Mouse (Mus musculus): ENCODE results near the gene Rxfp2. TPM values are rescaled to one million over a fixed set of nuclear protein-coding genes. Genes with fewer than 3 reads are reported as not detected.

Gene Rxfp2
- polyA plus RNA-seq, 1 experiment from 2014 or later, result 0.53 TPM

GRCm38 (mm10) chr5:150049946-150050345 is 31.5 kb downstream of the Rxfp2 start:
- Histone ChIP-seq H3K9ac (no peak overlapping the region), H3K27me3 (no peaks in the 10 kb centered on the region), H3K4me3 (no peak overlapping the region), H3K4me2 (no peak overlapping the region), H3K9me3 (no peaks in the 10 kb centered on the region), H3K36me3 (no peaks in the 10 kb centered on the region), H3K27ac (no peak overlapping the region), H3K4me1 (replicated peaks) (no peaks in the 10 kb centered on the region)
- 58% methylated on average over 7 of the region's 7 CpGs for WGBS
- ATAC-seq (ENCODE audit: low FRiP score), result no peak

- H3K36me3 ChIP-seq, result no peaks in the 10 kb centered on the region
- no peak overlapping the region for H3K27ac ChIP-seq
- H3K9ac ChIP-seq, result no peak overlapping the region
- H3K4me1 ChIP-seq (replicated peaks), result no peaks in the 10 kb centered on the region; the same call in 1 of the 2 replicates
- WGBS, result 52% methylated on average over 5 of the region's 5 CpGs
- H3K4me2 ChIP-seq, result no peak overlapping the region
- ATAC-seq (ENCODE audit: low FRiP score), result no peak
- H3K4me3 ChIP-seq, result no peak overlapping the region
- H3K27me3 ChIP-seq, result no peaks in the 10 kb centered on the region
- H3K9me3 ChIP-seq, result no peaks in the 10 kb centered on the region
These were observed 33.4 kb downstream of the Rxfp2 start for GRCm38 (mm10) chr5:150051828-150052227.

- H3K27me3 ChIP-seq, result no peaks in the 10 kb centered on the region
- 85% methylated on average over 4 of the region's 4 CpGs for WGBS
- H3K36me3 ChIP-seq, result no peaks in the 10 kb centered on the region
- H3K9ac ChIP-seq, result no peak overlapping the region
- no peak overlapping the region for H3K4me3 ChIP-seq
- H3K27ac ChIP-seq, result no peak overlapping the region
- 0 out of 2 replicates have a peak, but pooled peaks cover under 1% of the 10 kb centered on the region for H3K9me3 ChIP-seq
- H3K4me2 ChIP-seq, result no peak overlapping the region
- ATAC-seq (ENCODE audit: low FRiP score), result no peak
- H3K4me1 ChIP-seq (replicated peaks), result no peaks in the 10 kb centered on the region; the same call in 1 of the 2 replicates
These were observed 34.8 kb downstream of the Rxfp2 start for GRCm38 (mm10) chr5:150053294-150053693.

- Histone ChIP-seq H3K4me3 (no peak overlapping the region), H3K4me1 (replicated peaks) (no peaks in the 10 kb centered on the region; the same call in 1 of the 2 replicates), H3K9me3 (peaks cover 5% of the 10 kb centered on the region; the same call in 1 of the 2 replicates), H3K9ac (no peak overlapping the region), H3K27ac (no peak overlapping the region), H3K27me3 (no peaks in the 10 kb centered on the region), H3K4me2 (no peak overlapping the region), H3K36me3 (no peaks in the 10 kb centered on the region)
- 92% methylated on average over 7 of the region's 7 CpGs for WGBS
- ATAC-seq (ENCODE audit: low FRiP score), result no peak
These were observed 35.5 kb downstream of the Rxfp2 start for GRCm38 (mm10) chr5:150053956-150054355.

GRCm38 (mm10) chr5:150055322-150055721 is 36.8 kb downstream of the Rxfp2 start:
- no peak overlapping the region for H3K9ac ChIP-seq
- H3K27me3 ChIP-seq, result no peaks in the 10 kb centered on the region
- no peak overlapping the region for H3K4me2 ChIP-seq
- no peaks in the 10 kb centered on the region; the same call in 1 of the 2 replicates for H3K4me1 ChIP-seq (replicated peaks)
- H3K9me3 ChIP-seq, result peaks cover 5% of the 10 kb centered on the region; the same call in 1 of the 2 replicates
- WGBS, result 100% methylated on average over 1 of the region's 1 CpGs
- H3K36me3 ChIP-seq, result no peaks in the 10 kb centered on the region
- ATAC-seq (ENCODE audit: low FRiP score), result no peak
- H3K27ac ChIP-seq, result no peak overlapping the region
- no peak overlapping the region for H3K4me3 ChIP-seq

GRCm38 (mm10) chr5:150056056-150056455 is 37.6 kb downstream of the Rxfp2 start:
- ATAC-seq (ENCODE audit: low FRiP score), result no peak
- no peaks in the 10 kb centered on the region for H3K36me3 ChIP-seq
- H3K4me1 ChIP-seq (replicated peaks), result no peaks in the 10 kb centered on the region; the same call in 1 of the 2 replicates
- 71% methylated on average over 5 of the region's 5 CpGs for WGBS
- no peak overlapping the region for H3K4me2 ChIP-seq
- H3K27ac ChIP-seq, result no peak overlapping the region
- H3K9ac ChIP-seq, result no peak overlapping the region
- no peaks in the 10 kb centered on the region for H3K27me3 ChIP-seq
- peaks cover 5% of the 10 kb centered on the region; the same call in 1 of the 2 replicates for H3K9me3 ChIP-seq
- no peak overlapping the region for H3K4me3 ChIP-seq

- Histone ChIP-seq H3K4me2 (no peak overlapping the region), H3K27me3 (no peaks in the 10 kb centered on the region), H3K9ac (no peak overlapping the region), H3K4me3 (no peak overlapping the region), H3K4me1 (replicated peaks) (no peaks in the 10 kb centered on the region; the same call in 1 of the 2 replicates), H3K36me3 (no peaks in the 10 kb centered on the region), H3K27ac (no peak overlapping the region), H3K9me3 (peaks cover 5% of the 10 kb centered on the region; the same call in 1 of the 2 replicates)
- ATAC-seq (ENCODE audit: low FRiP score), result no peak
- WGBS, result 86% methylated on average over 5 of the region's 5 CpGs
These were observed 40.4 kb downstream of the Rxfp2 start for GRCm38 (mm10) chr5:150058845-150059244.

GRCm38 (mm10) chr5:150059466-150059865 is 41.0 kb downstream of the Rxfp2 start:
- ATAC-seq (ENCODE audit: low FRiP score), result no peak
- peaks cover 4% of the 10 kb centered on the region for H3K4me1 ChIP-seq (replicated peaks)
- no peaks in the 10 kb centered on the region for H3K36me3 ChIP-seq
- no peak overlapping the region for H3K4me3 ChIP-seq
- H3K27ac ChIP-seq, result no peak overlapping the region
- 93% methylated on average over 9 of the region's 9 CpGs for WGBS
- H3K9me3 ChIP-seq, result peaks cover 5% of the 10 kb centered on the region; the same call in 1 of the 2 replicates
- H3K27me3 ChIP-seq, result no peaks in the 10 kb centered on the region
- H3K9ac ChIP-seq, result no peak overlapping the region
- H3K4me2 ChIP-seq, result no peak overlapping the region

GRCm38 (mm10) chr5:150061086-150061485 is 42.6 kb downstream of the Rxfp2 start:
- peaks cover 5% of the 10 kb centered on the region; the same call in 1 of the 2 replicates for H3K9me3 ChIP-seq
- H3K4me1 ChIP-seq (replicated peaks), result peaks cover 8% of the 10 kb centered on the region
- H3K27me3 ChIP-seq, result no peaks in the 10 kb centered on the region
- no peak overlapping the region for H3K27ac ChIP-seq
- H3K36me3 ChIP-seq, result no peaks in the 10 kb centered on the region
- H3K9ac ChIP-seq, result no peak overlapping the region
- ATAC-seq (ENCODE audit: low FRiP score), result no peak
- H3K4me2 ChIP-seq, result no peak overlapping the region
- H3K4me3 ChIP-seq, result no peak overlapping the region
- 89% methylated on average over 9 of the region's 9 CpGs for WGBS

- H3K4me2 ChIP-seq, result no peak overlapping the region
- no peaks in the 10 kb centered on the region for H3K9me3 ChIP-seq
- no peak overlapping the region for H3K4me3 ChIP-seq
- WGBS, result 51% methylated on average over 10 of the region's 10 CpGs
- peaks cover 8% of the 10 kb centered on the region for H3K4me1 ChIP-seq (replicated peaks)
- no peaks in the 10 kb centered on the region for H3K36me3 ChIP-seq
- H3K27me3 ChIP-seq, result no peaks in the 10 kb centered on the region
- no peak for ATAC-seq (ENCODE audit: low FRiP score)
- no peak overlapping the region for H3K9ac ChIP-seq
- no peak overlapping the region for H3K27ac ChIP-seq
These were observed 45.8 kb downstream of the Rxfp2 start for GRCm38 (mm10) chr5:150064286-150064685.

- H3K4me3 ChIP-seq, result no peak overlapping the region
- no peak overlapping the region for H3K9ac ChIP-seq
- peak overlapping the region; percentile 37 for H3K4me2 ChIP-seq
- no peak overlapping the region for H3K27ac ChIP-seq
- 27% methylated on average over 10 of the region's 10 CpGs for WGBS
- no peaks in the 10 kb centered on the region for H3K36me3 ChIP-seq
- no peaks in the 10 kb centered on the region for H3K9me3 ChIP-seq
- no peaks in the 10 kb centered on the region for H3K27me3 ChIP-seq
- ATAC-seq (ENCODE audit: low FRiP score), result no peak
- H3K4me1 ChIP-seq (replicated peaks), result no peaks in the 10 kb centered on the region
These were observed 51.6 kb downstream of the Rxfp2 start for GRCm38 (mm10) chr5:150070086-150070485.

- H3K4me2 ChIP-seq, result no peak overlapping the region
- ATAC-seq (ENCODE audit: low FRiP score), result no peak
- no peak overlapping the region for H3K27ac ChIP-seq
- H3K36me3 ChIP-seq, result no peaks in the 10 kb centered on the region
- H3K9me3 ChIP-seq, result no peaks in the 10 kb centered on the region
- H3K27me3 ChIP-seq, result no peaks in the 10 kb centered on the region
- no peak overlapping the region for H3K4me3 ChIP-seq
- H3K4me1 ChIP-seq (replicated peaks), result no peaks in the 10 kb centered on the region
- H3K9ac ChIP-seq, result no peak overlapping the region
These were observed 53.3 kb downstream of the Rxfp2 start for GRCm38 (mm10) chr5:150071738-150072137.
